Mouse (Mus musculus): Measurements from ENCODE around the gene Retreg2. TPM values are rescaled to one million over a fixed set of nuclear protein-coding genes. Genes with fewer than 3 reads are reported as not detected.

Gene Retreg2
- polyA plus RNA-seq, 1 experiment from 2014 or later = 109 TPM

DNA sequence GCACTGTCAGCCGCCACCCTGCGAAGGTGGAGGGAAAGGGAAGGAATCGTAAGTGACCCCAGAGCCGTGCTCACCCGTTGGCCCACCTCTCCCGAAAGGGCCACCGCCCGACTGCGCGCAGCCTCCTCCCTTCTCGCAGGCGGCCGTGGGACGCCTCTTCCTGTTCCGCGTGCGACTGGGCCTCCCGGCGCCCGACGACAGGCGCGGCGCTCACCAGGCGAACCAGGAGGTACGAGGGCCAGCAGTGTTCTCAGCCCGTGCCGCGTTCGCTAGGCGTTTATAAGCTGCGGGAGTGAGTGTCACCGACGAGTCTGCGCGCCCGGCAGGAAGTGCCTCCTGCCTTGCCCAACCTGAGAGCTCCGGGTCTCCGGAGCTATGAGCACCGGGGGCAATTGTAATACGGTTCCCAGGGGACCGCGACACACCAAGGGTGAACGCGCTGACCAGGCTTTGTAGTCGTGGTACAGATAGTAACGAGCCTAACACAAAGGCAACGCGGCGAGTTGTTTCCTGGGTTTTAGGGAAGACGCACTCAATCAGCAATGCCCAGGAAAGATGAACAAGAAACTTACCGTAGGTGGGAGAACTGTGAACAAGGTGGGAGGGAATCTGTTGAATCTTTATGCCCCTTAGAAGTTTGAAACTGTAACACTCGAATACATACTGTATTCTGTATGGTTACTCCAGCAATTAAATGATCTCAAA is 940 bp upstream of the Retreg2 start:
- H3K4me1 ChIP-seq (replicated peaks) = peaks cover 49% of the 10 kb centered on the region
- H3K27me3 ChIP-seq = no peaks in the 10 kb centered on the region
- H3K36me3 ChIP-seq = peaks cover 56% of the 10 kb centered on the region
- under 1% methylated on average over 53 of the region's 53 CpGs for WGBS
- H3K27ac ChIP-seq = peak overlapping the region; percentile 98
- H3K9ac ChIP-seq (replicated peaks) = peak overlapping the region; percentile 95
- peak; percentile 28; the same call in 1 of the 2 replicates for ATAC-seq
- H3K9me3 ChIP-seq = no peaks in the 10 kb centered on the region
- peak overlapping the region; percentile 83 for H3K4me3 ChIP-seq (replicated peaks)
- peak overlapping the region; percentile 94 for H3K4me2 ChIP-seq (replicated peaks)

DNA sequence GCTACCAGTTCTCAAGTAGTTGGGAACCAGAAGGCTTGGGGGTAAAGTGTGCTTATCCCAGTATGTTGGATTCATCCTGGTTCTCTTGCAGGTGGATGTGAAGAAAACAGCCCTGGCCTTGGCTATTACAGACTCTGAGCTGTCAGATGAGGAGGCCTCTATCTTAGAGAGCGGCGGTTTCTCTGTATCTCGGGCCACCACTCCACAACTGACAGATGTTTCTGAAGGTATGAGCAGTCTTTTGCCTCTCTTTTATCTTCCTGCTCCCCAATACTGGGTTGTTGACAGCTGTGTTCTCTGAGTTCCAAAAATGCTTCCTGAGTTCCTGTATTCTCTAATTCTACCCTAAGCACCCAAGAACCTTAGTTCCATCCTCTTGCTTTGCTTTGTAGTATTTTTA is 3.0 kb downstream of the Retreg2 start:
- WGBS = 97% methylated on average over 3 of the region's 3 CpGs
- Histone ChIP-seq H3K4me3 (replicated peaks) (no peak overlapping the region), H3K27ac (no peak overlapping the region), H3K4me1 (replicated peaks) (peaks cover 32% of the 10 kb centered on the region), H3K9me3 (no peaks in the 10 kb centered on the region), H3K9ac (replicated peaks) (no peak overlapping the region), H3K4me2 (replicated peaks) (no peak overlapping the region), H3K36me3 (peaks cover 46% of the 10 kb centered on the region), H3K27me3 (no peaks in the 10 kb centered on the region)
- no peak for ATAC-seq

DNA sequence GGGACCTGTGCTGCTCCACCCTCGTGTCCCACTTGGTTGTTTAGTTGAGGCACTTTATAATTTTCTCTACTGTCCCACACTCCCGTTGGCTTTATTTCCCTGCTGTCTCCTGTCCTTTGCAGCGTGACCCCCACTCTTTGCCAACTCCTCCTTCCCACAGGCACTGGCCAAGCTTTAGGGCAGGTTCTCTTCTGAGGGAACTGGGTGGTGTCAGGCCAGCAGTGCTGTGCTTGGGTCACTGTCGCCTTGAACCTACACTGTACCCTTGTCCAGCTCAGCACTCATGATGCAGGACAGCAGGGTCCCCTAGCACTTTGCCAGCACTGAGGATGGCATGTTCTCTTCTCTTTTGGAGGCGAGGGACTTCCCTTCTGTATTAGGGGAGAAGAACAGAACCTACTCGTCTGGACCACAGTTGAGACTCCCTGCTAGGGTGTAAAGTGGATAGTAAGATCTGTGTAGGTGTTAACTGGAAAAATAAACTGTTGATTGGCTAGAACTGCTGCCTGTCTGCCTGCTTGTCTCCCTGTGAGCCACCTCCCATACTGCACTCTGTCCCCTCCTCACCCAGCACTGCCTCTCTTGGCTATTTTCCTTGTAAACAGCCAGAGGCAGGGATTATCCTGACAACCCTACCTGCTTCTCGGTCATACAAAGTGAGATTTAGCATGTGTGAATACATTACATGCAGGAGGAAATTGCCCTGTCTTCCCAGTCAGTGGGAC is 5.0 kb downstream of the Retreg2 start:
- no peaks in the 10 kb centered on the region for H3K27me3 ChIP-seq
- no peak overlapping the region for H3K9ac ChIP-seq (replicated peaks)
- no peak overlapping the region for H3K4me2 ChIP-seq (replicated peaks)
- peaks cover 46% of the 10 kb centered on the region for H3K36me3 ChIP-seq
- no peak for ATAC-seq
- peaks cover 19% of the 10 kb centered on the region for H3K4me1 ChIP-seq (replicated peaks)
- H3K27ac ChIP-seq = no peak overlapping the region
- H3K4me3 ChIP-seq (replicated peaks) = no peak overlapping the region
- 84% methylated on average over 7 of the region's 7 CpGs for WGBS
- no peaks in the 10 kb centered on the region for H3K9me3 ChIP-seq

DNA sequence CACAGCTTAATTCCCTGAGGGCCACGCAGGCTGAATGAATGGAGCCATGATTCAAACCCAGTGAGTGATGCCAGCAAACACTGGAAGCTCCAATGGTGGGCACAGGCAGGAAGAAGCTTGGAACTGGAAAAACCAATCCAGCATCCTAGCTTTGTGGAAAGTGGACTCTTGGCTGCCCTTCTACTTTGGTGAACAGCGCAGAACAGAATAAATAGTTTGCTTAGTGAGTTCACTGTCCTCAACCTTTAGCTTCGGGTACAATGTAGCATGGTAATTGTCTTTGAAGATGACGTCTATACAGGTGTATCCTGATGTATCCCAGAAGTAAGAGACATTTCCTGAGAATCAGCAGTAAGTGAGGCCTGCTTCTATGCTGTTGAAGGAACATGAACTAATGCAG is 6.1 kb downstream of the Retreg2 start:
- Histone ChIP-seq H3K4me3 (replicated peaks) (no peak overlapping the region), H3K27me3 (no peaks in the 10 kb centered on the region), H3K9me3 (no peaks in the 10 kb centered on the region), H3K9ac (replicated peaks) (no peak overlapping the region), H3K4me1 (replicated peaks) (peaks cover 13% of the 10 kb centered on the region), H3K36me3 (peaks cover 46% of the 10 kb centered on the region), H3K4me2 (replicated peaks) (no peak overlapping the region), H3K27ac (no peak overlapping the region)
- whole genome bisulfite sequencing = 92% methylated on average over 4 of the region's 4 CpGs
- no peak for ATAC-seq

DNA sequence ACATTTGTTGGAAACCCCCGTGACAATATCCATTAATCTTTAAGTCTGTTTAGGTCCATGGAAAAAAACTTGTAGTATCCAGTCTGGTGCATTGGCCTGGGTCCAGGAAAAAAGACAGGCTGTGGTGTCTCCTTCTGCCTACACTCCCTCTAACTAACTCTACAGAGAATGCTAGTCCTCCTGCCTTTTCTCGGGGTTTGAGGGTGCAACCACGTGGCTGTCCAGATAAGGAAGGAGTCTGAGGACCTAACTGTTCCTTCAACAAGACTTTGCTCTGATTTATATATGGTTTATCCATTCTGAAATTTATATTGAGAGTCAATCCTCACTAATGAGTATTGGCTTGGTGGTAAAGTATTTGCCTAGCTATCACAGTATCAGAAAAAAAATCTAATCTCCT is 13.3 kb downstream of the Retreg2 start:
- no peak for ATAC-seq

DNA sequence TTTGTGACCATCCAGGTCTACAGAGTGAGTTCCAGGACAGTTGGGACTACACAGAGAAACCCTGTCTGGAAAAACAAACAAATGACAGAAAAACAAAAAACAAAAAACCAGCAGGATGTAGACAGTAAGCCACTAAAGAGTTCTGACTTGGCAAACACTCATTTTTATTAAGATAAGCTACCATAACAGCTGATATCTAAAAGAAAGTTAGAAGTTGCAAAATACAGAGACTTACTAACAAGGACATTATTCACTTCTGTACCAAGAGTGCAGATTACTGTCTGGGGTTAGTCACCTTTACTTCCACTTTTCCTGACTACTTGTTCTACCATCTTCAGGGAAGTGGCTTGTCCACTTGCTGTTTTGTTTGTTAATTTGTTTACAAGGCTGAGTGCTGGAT is 16.4 kb downstream of the Retreg2 start:
- Histone ChIP-seq H3K9ac (replicated peaks) (no peak overlapping the region), H3K4me3 (replicated peaks) (no peak overlapping the region), H3K4me1 (replicated peaks) (no peaks in the 10 kb centered on the region), H3K9me3 (no peaks in the 10 kb centered on the region), H3K4me2 (replicated peaks) (no peak overlapping the region), H3K36me3 (no peaks in the 10 kb centered on the region), H3K27ac (no peak overlapping the region), H3K27me3 (no peaks in the 10 kb centered on the region; the same call in 1 of the 2 replicates)
- no peak for ATAC-seq

More for the DNA sequence above, 13.3 kb downstream of the Retreg2 start:
- WGBS = 74% methylated on average over 3 of the region's 3 CpGs
- Histone ChIP-seq H3K4me3 (replicated peaks) (no peak overlapping the region), H3K4me2 (replicated peaks) (no peak overlapping the region), H3K4me1 (replicated peaks) (no peaks in the 10 kb centered on the region), H3K27ac (no peak overlapping the region), H3K9me3 (no peaks in the 10 kb centered on the region), H3K27me3 (no peaks in the 10 kb centered on the region; the same call in 1 of the 2 replicates), H3K9ac (replicated peaks) (no peak overlapping the region), H3K36me3 (no peaks in the 10 kb centered on the region)

DNA sequence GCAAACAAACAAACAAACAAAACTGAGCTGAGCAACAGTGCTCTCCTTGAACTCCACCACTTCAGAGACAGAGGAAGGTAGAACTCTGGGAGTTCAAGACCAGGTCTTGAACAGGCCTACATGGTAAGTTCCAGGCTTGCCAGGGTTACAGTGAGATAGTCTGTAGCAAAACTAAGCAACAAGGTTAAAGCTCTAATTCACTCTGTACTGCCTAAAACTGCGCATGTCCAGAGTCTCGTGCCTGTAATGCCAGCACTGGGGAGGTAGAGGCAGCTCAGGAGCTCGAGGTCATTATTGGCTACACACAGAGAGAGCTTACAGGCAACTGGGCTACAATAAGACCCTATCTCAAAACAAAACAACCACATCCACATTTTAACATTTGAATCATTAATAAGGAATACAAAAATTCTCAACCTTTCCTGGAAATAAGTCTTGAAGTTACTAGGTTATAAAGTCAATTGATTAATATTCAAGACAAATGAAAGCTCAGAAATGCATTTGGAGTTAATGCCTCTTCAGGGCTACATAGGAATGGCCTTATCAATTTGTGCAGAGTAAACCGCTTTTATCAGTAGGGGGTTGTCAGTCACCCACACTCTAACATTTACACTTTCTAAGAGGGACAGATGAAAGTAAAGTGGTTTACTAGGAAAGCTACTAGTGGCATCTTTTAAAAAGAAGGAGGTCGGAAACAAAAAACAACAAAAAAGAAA is 17.1 kb downstream of the Retreg2 start:
- H3K4me3 ChIP-seq (replicated peaks) = no peak overlapping the region
- no peak overlapping the region for H3K9ac ChIP-seq (replicated peaks)
- no peak overlapping the region for H3K27ac ChIP-seq
- H3K4me1 ChIP-seq (replicated peaks) = no peaks in the 10 kb centered on the region
- ATAC-seq = no peak
- WGBS = 75% methylated on average over 5 of the region's 5 CpGs
- no peaks in the 10 kb centered on the region for H3K36me3 ChIP-seq
- no peaks in the 10 kb centered on the region for H3K27me3 ChIP-seq
- H3K4me2 ChIP-seq (replicated peaks) = no peak overlapping the region
- H3K9me3 ChIP-seq = no peaks in the 10 kb centered on the region

DNA sequence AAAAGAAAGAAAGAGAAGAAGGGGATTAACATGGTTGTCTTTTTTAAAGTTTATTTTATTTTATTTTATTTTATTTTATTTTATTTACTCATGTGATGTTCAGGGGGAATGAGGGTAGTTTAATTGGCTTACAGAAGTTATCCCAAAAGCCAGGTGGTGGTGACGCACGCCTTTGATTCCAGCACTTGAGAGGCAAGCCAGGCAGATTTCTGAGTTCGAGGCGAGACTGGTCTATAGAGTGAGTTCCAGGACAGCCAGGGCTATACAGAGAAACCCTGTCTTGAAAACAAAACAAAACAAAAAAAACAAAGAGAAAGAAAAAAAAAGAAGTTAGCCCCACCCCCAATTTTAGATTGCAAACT is 17.7 kb downstream of the Retreg2 start:
- Histone ChIP-seq H3K27ac (no peak overlapping the region), H3K4me2 (replicated peaks) (no peak overlapping the region), H3K9me3 (no peaks in the 10 kb centered on the region), H3K27me3 (no peaks in the 10 kb centered on the region), H3K4me3 (replicated peaks) (no peak overlapping the region), H3K4me1 (replicated peaks) (no peaks in the 10 kb centered on the region), H3K9ac (replicated peaks) (no peak overlapping the region), H3K36me3 (no peaks in the 10 kb centered on the region)
- 79% methylated on average over 4 of the region's 4 CpGs for WGBS
- no peak for ATAC-seq

DNA sequence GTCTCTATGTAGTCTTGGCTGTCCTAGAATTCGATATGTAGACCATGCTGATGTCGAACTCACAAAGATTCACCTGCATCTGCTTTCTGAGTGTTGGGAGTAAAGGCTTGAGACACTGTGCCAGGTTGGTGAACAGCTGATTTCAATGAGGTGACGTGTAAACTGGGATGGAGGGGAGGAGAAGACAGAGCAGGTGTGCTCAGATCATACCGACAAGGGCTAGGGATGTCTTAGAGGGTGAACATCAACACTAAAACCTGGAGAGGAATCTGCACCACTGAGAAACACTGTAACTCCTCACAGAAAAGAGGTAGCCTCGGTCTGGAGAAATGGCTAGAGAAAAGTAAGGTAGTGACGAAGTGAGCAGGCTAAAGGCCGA is 25.5 kb downstream of the Retreg2 start:
- H3K27ac ChIP-seq = peak overlapping the region; percentile 86
- H3K4me3 ChIP-seq (replicated peaks) = peak overlapping the region; percentile 74
- H3K4me1 ChIP-seq (replicated peaks) = peaks cover 14% of the 10 kb centered on the region
- H3K27me3 ChIP-seq = no peaks in the 10 kb centered on the region
- peak overlapping the region; percentile 65 for H3K4me2 ChIP-seq (replicated peaks)
- H3K9me3 ChIP-seq = no peaks in the 10 kb centered on the region
- peaks cover 31% of the 10 kb centered on the region for H3K36me3 ChIP-seq
- WGBS = 8% methylated on average over 7 of the region's 7 CpGs
- H3K9ac ChIP-seq (replicated peaks) = peak overlapping the region; percentile 70
- ATAC-seq = peak; percentile 53

DNA sequence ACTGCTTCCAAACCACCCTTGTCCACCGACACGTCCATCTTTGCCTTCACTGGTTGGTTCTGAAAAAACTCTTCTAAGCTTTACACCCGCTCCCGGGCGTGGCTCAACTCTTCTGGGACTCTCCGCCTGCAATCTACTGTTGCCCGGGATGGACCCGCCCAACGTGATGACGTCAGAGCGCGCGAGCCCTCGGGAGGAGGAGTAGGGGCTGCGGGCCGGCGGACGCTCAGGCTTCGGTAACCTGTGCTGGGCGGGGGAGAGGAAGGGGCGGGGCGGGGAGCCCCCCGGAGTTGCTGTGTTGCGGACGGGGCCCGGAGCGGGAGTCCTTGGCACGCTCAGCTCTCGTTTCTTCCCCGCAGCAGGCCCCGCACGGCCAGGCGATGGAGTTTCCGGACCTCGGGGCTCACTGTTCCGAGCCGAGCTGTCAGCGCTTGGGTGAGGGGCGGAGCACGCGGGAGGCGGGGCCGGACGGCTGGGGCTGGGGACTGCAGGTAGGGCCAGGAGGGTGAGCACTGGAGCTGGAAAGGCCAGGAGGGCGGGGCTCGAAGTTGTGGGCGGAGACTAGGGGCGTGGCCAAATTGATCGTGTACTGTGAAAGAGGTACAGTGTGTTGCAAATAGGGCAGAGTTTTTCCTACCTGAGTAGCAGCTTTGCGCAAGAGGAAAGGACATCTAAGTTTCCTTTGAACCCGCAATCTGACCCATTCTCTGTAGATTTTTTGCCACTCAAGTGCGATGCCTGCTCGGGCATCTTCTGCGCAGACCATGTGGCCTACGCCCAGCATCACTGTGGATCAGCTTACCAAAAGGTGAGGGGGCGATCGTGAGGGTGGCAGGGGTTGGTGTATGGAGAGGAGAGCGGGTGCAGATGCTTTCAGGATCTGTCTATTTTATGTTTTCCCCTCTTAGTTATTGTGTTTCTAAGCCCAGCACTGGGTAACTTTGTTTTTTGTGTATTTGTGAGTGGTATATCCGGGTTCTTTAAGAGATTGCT is 26.2 kb downstream of the Retreg2 start, which contains the start of gene Zfand2b:
Gene Zfand2b, plus strand, starts transcription at position 175 of the 993 bp plus-strand sequence.
- no peaks in the 10 kb centered on the region for H3K27me3 ChIP-seq
- peak within 1 kb of the TSS; percentile 70 for H3K9ac ChIP-seq (replicated peaks)
- no peaks in the 10 kb centered on the region for H3K9me3 ChIP-seq
- peaks cover 14% of the 10 kb centered on the region for H3K4me1 ChIP-seq (replicated peaks)
- peak within 1 kb of the TSS; percentile 65 for H3K4me2 ChIP-seq (replicated peaks)
- ATAC-seq = peak; percentile 98
- WGBS = 2% methylated on average over 52 of the region's 59 CpGs
- H3K36me3 ChIP-seq = peaks cover 37% of the 10 kb centered on the region
- H3K4me3 ChIP-seq (replicated peaks) = peak within 1 kb of the TSS; percentile 74
- peak within 1 kb of the TSS; percentile 86 for H3K27ac ChIP-seq

DNA sequence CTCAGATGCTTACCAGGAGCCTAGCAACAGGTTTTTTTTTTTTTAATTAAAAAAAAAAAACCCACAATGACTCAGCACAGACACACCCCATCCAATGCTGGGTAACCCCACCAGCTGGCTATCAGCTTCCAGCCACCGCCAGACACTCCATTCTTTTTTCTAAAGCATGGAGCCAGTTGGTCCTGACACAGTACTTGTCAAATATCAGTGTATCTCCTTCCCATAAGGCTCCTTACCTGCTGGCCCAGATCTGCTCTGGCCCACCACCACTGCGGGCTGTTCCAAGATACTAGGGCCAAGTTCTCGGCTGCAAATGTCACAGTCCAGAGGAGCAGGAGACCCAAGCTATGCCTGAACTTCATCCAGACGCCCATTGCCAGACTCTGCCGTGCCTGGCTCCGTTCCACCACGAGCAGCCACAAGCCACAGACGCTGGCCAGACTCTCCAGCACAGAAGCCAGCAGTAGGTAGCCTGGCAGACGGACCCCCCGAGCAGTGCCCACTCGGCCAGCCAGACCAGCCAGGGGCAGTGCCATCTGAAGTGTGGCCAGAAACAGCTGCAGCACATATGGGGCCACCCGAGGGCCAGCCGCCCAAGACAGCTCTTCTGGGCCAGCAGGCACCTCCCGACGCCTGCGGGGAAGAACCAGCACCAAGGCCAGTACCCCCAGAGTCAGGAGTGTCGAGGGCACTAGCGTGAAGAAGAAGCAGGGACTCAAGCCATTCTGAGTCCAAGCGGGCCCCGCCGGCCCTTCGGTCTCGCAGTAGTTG is 36.9 kb downstream of the Retreg2 start:
- Histone ChIP-seq H3K9me3 (no peaks in the 10 kb centered on the region), H3K27me3 (no peaks in the 10 kb centered on the region), H3K27ac (peak overlapping the region; percentile 65), H3K36me3 (peaks cover 67% of the 10 kb centered on the region), H3K4me3 (replicated peaks) (peak overlapping the region; percentile 62), H3K4me1 (replicated peaks) (peaks cover 25% of the 10 kb centered on the region), H3K4me2 (replicated peaks) (peak overlapping the region; percentile 100), H3K9ac (replicated peaks) (peak overlapping the region; percentile 81)
- 11% methylated on average over 23 of the region's 23 CpGs for WGBS
- no peak; the same call in 1 of the 2 replicates for ATAC-seq
